Mouse (Mus musculus): ENCODE data around the gene Ecpas.
A peak's percentile ranks its signal among the peaks of the same experiment; 100 is the strongest.

The Ecpas gene

DNA sequence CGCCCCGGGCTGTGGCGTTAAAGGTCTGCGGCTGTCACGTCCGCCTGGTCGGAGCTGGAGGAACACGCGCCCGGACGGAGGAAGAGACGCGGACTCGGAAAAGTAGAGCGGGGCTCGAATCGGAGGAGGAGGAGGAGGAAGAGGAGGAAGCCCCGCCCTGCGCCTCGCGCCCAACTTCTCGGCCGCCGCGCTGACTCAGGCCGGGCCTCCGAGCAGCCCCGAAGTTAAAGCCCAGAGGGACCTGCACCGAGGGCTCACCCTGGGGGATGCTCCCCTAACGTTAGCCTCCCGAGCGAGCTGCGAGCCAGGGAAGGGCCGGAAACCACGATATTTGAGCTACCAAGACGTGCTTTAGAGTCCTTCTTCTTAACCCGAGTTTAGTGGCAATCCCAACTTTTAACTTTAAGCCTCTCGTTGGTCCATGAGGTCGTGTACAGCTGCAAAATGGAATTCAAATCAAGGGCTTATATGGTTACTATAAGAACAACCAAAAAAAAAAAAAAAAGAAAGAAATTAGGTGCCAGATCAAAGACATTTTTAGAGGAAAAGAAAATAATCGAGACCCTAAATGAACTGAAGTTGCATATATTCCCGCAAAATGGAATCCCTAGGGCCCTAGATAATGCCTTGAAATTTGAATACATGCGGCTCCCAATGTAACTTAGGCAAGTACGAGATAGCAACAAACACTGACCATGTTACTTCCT lies at the start of gene Ecpas:
Ecpas (minus strand) TSS at position 121 of the 707 bp plus-strand sequence.
- peak; percentile 42 to 66 for DNase-seq (ENCODE audit: low spot score in 2 of 2)

- DNase-seq (ENCODE audit: low spot score in 2 of 2): no peak
Measured at GRCm38 (mm10) chr4:58961719-58962118, 49.2 kb upstream of the Ecpas start.

DNA sequence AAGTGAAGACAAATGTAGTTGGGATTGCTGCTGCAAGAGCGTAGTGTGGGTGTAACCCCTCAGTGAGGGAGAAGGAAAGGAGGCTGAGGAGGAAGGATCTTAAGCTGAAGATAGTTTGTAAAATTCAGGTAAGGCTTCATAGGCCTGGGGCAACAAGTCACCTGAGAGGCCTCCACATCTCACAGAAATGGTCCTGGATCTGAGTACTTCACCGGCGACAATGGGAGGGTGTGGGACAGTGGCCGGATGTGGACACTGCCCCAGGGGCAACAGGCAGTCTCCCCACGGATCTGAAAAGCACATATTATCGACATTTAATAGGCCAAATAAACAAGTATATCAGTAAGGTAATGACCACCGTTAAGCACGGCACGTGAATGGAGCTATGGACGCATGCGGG lies 40.1 kb upstream of the Ecpas start:
- no peak for DNase-seq (ENCODE audit: low spot score in 2 of 2)

DNA sequence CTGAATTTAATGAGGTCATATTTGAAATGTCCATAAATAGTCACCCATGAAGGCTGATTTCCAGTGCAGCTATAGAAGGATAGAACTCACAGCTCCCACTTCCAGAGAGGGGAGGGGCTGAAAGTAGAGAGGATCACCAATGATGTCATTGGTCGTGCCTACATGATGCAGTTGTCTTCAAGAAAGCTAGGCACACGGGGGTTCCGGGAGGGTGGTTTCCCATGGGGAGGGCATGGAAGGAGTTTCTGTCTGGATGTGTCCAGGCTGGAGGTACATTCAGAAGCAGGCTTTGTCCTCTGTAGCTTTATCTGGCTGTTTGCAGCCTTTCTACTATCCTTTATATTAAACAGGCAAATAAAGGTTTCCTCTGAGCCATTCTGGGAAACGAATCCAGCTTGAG lies 35.8 kb upstream of the Ecpas start:
- DNase-seq (ENCODE audit: low spot score in 2 of 2): no peak

GRCm38 (mm10) chr4:58944695-58945094 lies 32.1 kb upstream of the Ecpas start:
- DNase-seq (ENCODE audit: low spot score in 2 of 2): no peak

DNA sequence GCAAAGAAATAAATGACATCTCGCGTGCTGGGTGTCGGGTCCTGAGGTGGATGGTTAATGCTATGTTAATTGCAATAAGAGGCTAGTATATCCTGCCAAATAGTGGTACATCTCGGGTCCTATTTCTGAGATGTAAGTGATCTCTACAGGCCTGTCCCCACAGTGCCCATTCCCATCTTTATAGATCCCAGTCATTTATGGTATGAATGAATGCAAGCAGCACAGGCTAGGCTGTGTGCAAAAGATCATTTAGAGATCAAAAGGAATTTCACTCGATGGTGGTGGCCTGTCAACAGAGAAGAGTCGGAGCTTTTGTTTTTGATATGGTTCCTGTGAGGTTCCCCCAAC lies 31.6 kb upstream of the Ecpas start:
- DNase-seq (ENCODE audit: low spot score in 2 of 2): no peak

DNA sequence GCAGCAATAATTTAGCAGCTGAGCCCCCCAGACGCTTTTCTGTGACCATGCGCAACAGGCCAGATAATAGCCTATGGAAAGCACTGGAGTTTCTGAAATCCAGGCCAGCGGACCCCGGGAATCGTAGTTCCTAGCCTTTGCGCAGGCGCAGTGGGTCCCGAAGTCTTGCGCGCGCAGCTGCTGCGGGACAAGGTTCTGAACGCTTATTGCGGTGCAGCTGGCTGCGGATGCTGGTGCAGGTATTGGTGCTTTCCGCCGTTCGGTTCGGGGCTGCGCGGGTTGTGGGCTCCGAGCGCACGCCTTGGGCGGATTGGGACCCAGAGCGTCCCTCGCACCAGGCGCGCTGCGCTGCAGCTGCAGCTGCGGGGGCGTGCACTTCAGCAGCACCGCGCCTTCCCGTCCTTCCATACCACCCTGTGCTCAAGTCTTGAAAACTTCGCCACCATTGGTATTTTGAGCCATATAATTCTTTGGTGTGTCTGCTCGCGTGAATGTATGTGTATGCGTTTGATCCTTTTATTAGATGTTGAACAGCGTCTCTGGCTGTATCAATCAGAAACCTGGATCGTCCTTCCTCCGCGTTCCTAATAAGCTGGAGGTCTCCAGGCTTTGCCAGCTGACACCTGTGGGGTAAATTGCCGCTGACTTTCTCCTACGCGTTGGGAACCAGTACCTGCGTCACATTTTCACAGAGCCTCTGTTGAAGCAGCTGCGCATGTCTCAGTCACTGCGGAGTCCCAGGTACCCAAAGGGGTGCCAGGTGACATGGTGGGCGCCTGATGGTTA lies 31.1 kb upstream of the Ecpas start, which contains the start of gene Zkscan16:
Zkscan16 (plus strand) TSS at position 209 of the 786 bp plus-strand sequence.
- peak; percentile 90 to 92 for DNase-seq (ENCODE audit: low spot score in 2 of 2)

GRCm38 (mm10) chr4:58942942-58943341 lies 30.4 kb upstream of the Ecpas start:
- no peak for DNase-seq (ENCODE audit: low spot score in 2 of 2)

- DNase-seq (ENCODE audit: low spot score in 2 of 2): no peak
Measured at GRCm38 (mm10) chr4:58941638-58942037, 29.1 kb upstream of the Ecpas start.

GRCm38 (mm10) chr4:58935846-58936245 lies 23.3 kb upstream of the Ecpas start:
- DNase-seq (ENCODE audit: low spot score in 2 of 2): no peak

DNA sequence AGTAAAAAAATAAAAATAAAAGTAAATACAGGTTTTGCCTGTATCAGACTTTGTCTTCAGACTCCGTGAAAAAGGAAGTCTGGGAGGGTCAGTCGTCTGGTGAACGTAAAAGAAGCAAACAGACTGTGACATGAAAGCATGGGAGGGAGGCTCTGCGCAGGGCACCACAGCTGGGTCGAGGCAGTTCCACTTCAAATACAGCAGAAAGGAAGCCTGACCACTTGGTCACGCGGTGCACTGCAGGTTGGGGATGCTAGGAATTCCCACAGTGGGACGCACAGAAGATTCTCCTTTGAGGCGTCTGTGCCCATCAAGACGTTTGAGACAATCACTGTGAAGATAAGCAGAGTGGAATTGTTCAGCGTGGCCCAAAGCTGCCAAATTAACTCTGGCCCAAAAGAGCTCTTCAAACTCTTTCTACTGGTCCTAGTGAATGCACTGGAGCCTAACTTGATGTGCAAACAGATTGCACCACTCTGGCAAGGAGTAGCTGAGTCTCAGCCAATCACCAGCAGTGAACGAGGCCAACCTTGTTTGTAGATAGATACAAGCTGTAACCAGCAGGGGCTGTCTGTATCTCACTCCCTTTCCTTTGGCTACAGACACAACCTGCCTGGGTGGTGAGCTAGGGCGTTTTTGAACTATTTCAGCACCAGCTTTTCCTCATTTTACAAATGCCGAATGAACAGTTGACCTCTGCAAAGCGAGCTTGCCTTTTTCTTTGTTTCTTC lies 22.4 kb upstream of the Ecpas start:
- no peak for DNase-seq (ENCODE audit: low spot score in 2 of 2)

DNA sequence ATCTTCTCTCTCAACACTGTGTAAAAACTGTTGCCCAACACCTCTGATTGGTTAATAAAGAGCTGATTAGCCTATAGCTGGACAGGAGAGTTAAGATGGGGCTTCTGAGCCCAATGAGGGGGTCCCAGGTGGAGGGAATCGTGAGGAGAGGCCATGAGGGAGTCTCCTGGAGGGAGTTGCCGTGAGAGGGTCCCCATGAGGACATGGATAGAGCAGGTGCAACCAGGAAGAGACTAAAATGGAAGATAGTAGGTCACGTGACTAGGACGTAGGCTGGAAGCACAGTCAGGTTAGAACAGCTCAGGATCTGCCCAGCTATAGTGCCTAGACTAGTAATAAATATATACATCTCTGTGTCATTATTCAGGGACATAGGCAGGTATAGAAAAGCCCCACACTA lies 21.8 kb upstream of the Ecpas start:
- no peak for DNase-seq (ENCODE audit: low spot score in 2 of 2)

- DNase-seq (ENCODE audit: low spot score in 2 of 2): no peak
Measured at GRCm38 (mm10) chr4:58932541-58932940, 20.0 kb upstream of the Ecpas start.

- DNase-seq (ENCODE audit: low spot score in 2 of 2): no peak
Measured at GRCm38 (mm10) chr4:58927661-58928060, 15.1 kb upstream of the Ecpas start.

DNA sequence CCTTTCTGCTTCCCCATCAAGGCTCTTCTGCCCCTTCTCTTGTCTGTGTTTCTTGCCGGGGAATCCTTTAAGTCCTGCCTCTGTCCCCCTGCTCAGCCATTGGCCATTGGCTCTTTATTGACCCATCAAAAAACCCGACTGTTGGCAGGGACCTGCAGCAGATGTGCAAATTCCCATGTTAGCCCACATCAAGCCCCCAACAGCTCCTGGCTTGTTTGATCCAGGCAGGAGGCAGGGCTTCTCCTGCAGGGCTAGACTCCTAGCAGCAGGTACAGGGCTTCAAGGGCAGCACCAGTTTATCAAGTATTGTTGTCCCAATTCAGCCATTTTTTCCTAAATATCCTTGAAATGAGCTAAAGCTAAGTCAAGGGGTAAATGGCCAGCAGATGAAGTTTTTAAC lies 13.6 kb upstream of the Ecpas start:
- no peak for DNase-seq (ENCODE audit: low spot score in 2 of 2)

- no peak for DNase-seq (ENCODE audit: low spot score in 2 of 2)
Measured at GRCm38 (mm10) chr4:58925664-58926063, 13.1 kb upstream of the Ecpas start.

DNA sequence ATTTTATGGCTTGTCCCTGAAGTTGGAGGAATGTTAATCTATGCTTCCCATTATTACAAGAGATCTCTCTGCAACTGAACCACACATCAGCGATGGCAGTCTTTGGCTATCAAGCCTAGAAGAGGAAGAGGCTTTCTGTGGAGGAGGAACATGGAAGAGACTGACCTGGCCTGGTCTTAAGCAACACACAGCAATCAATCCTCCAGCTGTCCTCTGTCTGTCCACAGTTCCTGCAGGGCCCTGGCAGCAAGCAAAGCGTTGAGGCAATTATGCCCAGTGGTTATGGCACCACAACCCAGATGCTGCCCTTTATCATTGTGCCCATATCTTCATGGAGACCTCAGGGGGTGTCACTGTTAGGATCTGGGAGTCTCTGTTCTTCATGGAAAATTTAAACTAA lies 11.4 kb upstream of the Ecpas start:
- no peak for DNase-seq (ENCODE audit: low spot score in 2 of 2)

DNA sequence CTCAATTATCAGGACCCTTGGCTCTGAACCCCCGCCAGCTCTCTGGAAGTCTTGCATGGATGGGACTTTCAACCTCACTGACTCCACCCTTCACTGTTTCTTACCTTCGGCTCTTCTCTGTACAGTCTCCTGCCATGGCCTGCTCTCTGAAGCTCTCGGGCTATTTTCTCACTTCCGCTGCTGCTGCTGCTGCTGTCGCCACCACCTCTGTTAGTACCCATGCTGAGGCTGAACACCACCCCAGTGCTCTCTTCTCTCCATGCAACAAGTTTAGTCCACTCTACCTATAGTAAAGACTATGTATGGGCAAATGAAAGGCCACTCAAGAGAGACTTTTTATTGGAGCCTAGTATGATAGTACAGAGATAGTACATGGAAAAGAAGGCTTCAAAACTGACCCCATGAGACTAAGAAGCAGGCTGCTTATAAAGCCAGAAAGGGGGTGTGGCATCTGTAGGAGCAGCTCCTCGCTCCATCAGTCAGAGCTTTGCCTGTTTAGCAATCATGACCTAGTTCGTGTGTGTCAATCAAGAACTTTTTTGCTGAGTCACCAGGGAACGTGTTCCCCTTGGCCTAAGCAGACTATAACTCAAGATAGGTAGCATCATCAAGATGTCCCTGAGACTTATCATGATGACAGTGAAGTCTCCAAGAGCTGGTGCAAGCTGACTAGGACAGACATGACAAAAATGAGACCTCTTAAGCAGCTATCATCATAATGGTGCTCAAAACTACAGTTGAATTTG lies 2.7 kb upstream of the Ecpas start:
- no peak for DNase-seq (ENCODE audit: low spot score in 2 of 2)

DNA sequence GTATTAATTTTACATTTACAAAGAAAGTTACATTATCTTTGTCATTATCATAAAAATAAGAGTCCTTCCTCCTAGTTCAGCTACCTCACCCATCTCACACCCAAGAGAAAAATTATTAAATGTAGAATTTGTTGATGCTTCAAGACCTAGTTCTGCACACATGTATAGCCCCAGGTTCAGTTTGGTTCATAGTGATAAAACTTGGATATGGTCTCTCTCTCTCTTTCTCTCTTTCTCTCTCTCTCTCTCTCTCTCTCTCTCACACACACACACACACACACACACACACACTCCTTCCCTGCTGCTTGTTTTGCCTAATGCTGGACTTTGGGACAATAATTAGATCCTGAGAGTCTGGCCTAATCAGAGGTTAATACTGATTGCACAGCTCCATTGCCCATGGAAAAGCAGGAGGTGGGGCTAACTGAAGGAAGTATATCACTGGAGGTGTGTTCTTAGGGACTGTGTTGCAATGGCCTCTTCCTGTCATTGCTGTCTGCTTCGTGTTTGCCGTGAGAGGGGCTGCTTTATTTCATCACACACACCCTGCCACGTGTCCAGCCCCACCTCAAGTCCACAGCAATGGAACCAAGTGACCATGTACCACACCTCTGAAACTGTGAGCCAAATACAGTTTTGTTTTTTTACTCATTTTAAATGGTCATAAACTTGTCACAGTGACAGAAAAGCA lies 932 bp upstream of the Ecpas start:
- DNase-seq (ENCODE audit: low spot score in 2 of 2): no peak

DNA sequence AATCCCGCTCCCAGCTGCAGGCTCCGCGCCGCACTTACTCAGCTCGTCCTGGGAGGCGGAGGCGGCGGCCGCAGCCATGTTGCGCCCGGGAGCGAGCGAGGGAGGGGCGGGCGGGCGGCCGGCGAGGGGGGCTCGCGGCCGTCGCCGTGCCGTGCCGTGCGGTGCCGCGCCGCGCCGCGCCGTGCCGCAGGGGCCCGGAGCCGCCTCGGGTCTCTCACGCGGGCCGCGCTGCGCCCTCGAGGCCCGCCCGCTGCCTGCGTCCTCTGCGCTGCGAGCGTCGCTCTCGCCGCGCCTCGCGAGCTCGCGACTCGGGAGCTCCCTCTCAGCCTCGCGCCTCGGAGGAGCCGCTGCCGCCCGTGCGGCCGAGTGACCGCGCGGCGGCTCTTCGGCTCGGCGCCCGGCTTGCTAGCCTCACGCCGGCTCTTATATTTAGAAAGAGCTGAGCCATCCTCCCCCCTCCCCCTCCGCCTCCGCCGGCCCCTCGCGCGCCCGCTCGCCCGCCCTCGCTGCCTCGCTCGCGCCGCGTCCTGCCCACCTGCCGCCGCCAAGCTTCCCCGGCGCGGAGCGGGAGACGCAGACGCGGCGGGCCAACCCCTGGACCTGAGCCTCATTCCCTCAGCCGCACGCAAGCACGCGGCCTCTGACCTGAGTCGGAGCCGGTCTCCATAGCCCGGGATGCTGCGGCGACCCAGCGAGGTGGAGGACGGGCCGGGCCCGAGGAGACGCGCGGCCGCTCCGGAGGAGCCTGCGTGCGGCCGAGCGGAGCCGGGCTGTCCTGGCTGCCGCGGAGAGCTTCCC lies 519 bp downstream of the Ecpas start:
- peak; percentile 35 to 46 for DNase-seq (ENCODE audit: low spot score in 2 of 2)

Measured in frontal cortex, postnatal 14 days (tissue).